Mouse (Mus musculus) layer of hippocampus, adult 2 months (tissue): Measurements from ENCODE around the gene Zfp948. TPM values are rescaled to one million over a fixed set of nuclear protein-coding genes. Genes with fewer than 3 reads are reported as not detected.
"Not testable (repeated sequence)": the region's sequence is repeated elsewhere in the genome, so short reads cannot be mapped to it uniquely, and the experiment has no call there.

Experiments
- DNase-seq, 2 experiments: peaks; one replicate each; pipeline ENCODE4 v3.0.0; 2022; ENCODE audit warnings: low spot score in 2 of 2
- H3K27ac ChIP-seq: fragments of 200-600 bp; 2 replicates; pipeline ENCODE4 v1.8.1; 2022
- H3K4me3 ChIP-seq: fragments of 200-600 bp; 2 replicates; pipeline ENCODE4 v1.8.1; 2022; ENCODE audit warnings: mild to moderate bottlenecking
- CTCF ChIP-seq: fragments of 200-600 bp; conservative IDR thresholded peaks from 2 replicates; pipeline ENCODE4 v1.8.1; 2022; ENCODE audit warnings: antibody characterized with exemption, mild to moderate bottlenecking, moderate library complexity
- total RNA-seq, 2 experiments: library from RNA; stranded (reverse); gene quantifications; 2 replicates each; pipeline ENCODE4 v1.2.3; 2021

Gene Zfp948
- total RNA-seq, 2 experiments from 2014 or later: 11.0 to 12.2 TPM

- Histone ChIP-seq H3K27ac (no peak overlapping the region), H3K4me3 (no peak overlapping the region)
- no peak for DNase-seq
- no peak for TF ChIP-seq CTCF
Observed at GRCm38 (mm10) chr17:21557831-21558230, 9.0 kb upstream of the Zfp948 start.

- H3K27ac ChIP-seq: peak overlapping the region; percentile 98
- H3K4me3 ChIP-seq: peak overlapping the region; percentile 68
- peak; percentile 44 to 80 for DNase-seq
- TF ChIP-seq CTCF: peak; percentile 76
Observed at GRCm38 (mm10) chr17:21566220-21566619, 588 bp upstream of the Zfp948 start.

GRCm38 (mm10) chr17:21567696-21568095, 888 bp downstream of the Zfp948 start:
- Histone ChIP-seq H3K4me3 (peak overlapping the region; percentile 68), H3K27ac (no peak overlapping the region)
- peak in 1 of 2 experiments; percentile 11 for DNase-seq
- no peak for TF ChIP-seq CTCF

GRCm38 (mm10) chr17:21579080-21579479, 12.3 kb downstream of the Zfp948 start:
- Histone ChIP-seq H3K4me3 (no peak overlapping the region), H3K27ac (no peak overlapping the region)
- no peak for DNase-seq
- no peak for TF ChIP-seq CTCF

- TF ChIP-seq CTCF: peak; percentile 81
- Histone ChIP-seq H3K4me3 (no peak overlapping the region), H3K27ac (no peak overlapping the region)
- peak; percentile 42 to 51 for DNase-seq
Observed at GRCm38 (mm10) chr17:21579493-21580175, 12.8 kb downstream of the Zfp948 start.

GRCm38 (mm10) chr17:21585521-21585920, 18.7 kb downstream of the Zfp948 start:
- Histone ChIP-seq H3K27ac (no peak overlapping the region), H3K4me3 (no peak overlapping the region)
- DNase-seq: no peak
- TF ChIP-seq CTCF: no peak

- DNase-seq: no peak
- Histone ChIP-seq H3K27ac (no peak overlapping the region), H3K4me3 (no peak overlapping the region)
- peak; percentile 48 for TF ChIP-seq CTCF
Observed at GRCm38 (mm10) chr17:21616356-21616755, 49.5 kb downstream of the Zfp948 start.

- DNase-seq: no peak
- TF ChIP-seq CTCF: no peak
- H3K4me3 ChIP-seq: no peak overlapping the region
- H3K27ac ChIP-seq: no peak overlapping the region
Observed at GRCm38 (mm10) chr17:21617352-21617751, 50.5 kb downstream of the Zfp948 start.

GRCm38 (mm10) chr17:21623647-21624046, 56.8 kb downstream of the Zfp948 start:
- no peak for TF ChIP-seq CTCF
- H3K27ac ChIP-seq: no peak overlapping the region
- DNase-seq: no peak
- H3K4me3 ChIP-seq: no peak overlapping the region

- H3K27ac ChIP-seq, DNase-seq, H3K4me3 ChIP-seq: not testable (repeated sequence)
Observed at GRCm38 (mm10) chr17:21635758-21636157, 69.0 kb downstream of the Zfp948 start.

Other genes starting within 250 kb of the Zfp948 start
- 1 to 10 TPM; 1.3 to 1.7 TPM for gene Zfp677, start 183.3 kb upstream of the Zfp948 start, total RNA-seq
- gene Zfp54, start 143.8 kb upstream of the Zfp948 start, total RNA-seq: 1 to 10 TPM in 1 of 2 experiments, under 1 TPM in 1; 0.56 to 1.2 TPM
- 1 to 10 TPM; 3.7 to 3.8 TPM for gene Zfp51, start 116.6 kb upstream of the Zfp948 start, total RNA-seq
- gene Zfp53, start 78.0 kb upstream of the Zfp948 start, total RNA-seq: 1 to 10 TPM; 5.0 to 5.7 TPM
- gene Zfp52, start 31.5 kb upstream of the Zfp948 start, total RNA-seq: 1 to 10 TPM; 5.7 to 7.4 TPM
- gene Zfp983, start 83.6 kb downstream of the Zfp948 start, total RNA-seq: 10 to 100 TPM; 11.1 to 11.3 TPM
- 1 to 10 TPM; 3.5 to 5.6 TPM for gene Gm10226, start 124.9 kb downstream of the Zfp948 start, total RNA-seq
- 1 to 10 TPM; 8.2 to 8.6 TPM for gene Zfp760, start 140.7 kb downstream of the Zfp948 start, total RNA-seq
- gene Zfp229, start 163.8 kb downstream of the Zfp948 start, total RNA-seq: 1 to 10 TPM; 4.5 to 6.6 TPM